Mouse (Mus musculus): Measurements from ENCODE around the gene Dbp.
A peak's percentile ranks its signal among the peaks of the same experiment; 100 is the strongest.

- peak; percentile 96 for TF ChIP-seq POLR2A (IDR thresholded peaks at IDR 0.05; ENCODE audit: extremely low read depth, insufficient read depth, low read length)
- TF ChIP-seq CTCF (IDR thresholded peaks at IDR 0.05; ENCODE audit: extremely low read depth, insufficient read depth, low read length): no peak
These were observed 13.0 kb downstream of the Dbp start, which contains the start of gene Sphk2 for GRCm38 (mm10) chr7:45717918-45718297.
